Mouse (Mus musculus) lung, adult 2 months (tissue): ENCODE measurements at regions not wholly inside any gene's neighbourhood (a gene's known extent, or its start where the extent isn't known, plus 50 kb on each side); places are given as distances from the start of the nearest gene placed in this dataset.

ENCODE experiments used
- DNase-seq: peaks from one replicate; pipeline ENCODE4 v3.0.0; 2022
- H3K4me1 ChIP-seq: fragments of 200-500 bp; 2 replicates; pipeline ENCODE4 v1.6.1; 2011; ENCODE audit warnings: low read length; ENCODE audit not compliant: control insufficient read depth, insufficient read depth
- H3K4me3 ChIP-seq: fragments of 200-500 bp; replicated peaks from 2 replicates; pipeline ENCODE3; 2011; ENCODE audit warnings: low read depth, mild to moderate bottlenecking, control low read depth, low read length; ENCODE audit errors: extremely low read depth
- CTCF ChIP-seq: fragments of 200-500 bp; IDR thresholded peaks from 2 replicates; pipeline ENCODE4 v1.5.1; 2011; ENCODE audit warnings: mild to moderate bottlenecking, low read length, control low read depth; ENCODE audit not compliant: insufficient read depth
- POLR2A ChIP-seq: fragments of 200-500 bp; IDR thresholded peaks from 2 replicates; pipeline ENCODE4 v1.6.1; 2011; ENCODE audit warnings: low read depth, mild to moderate bottlenecking, control low read depth, low read length, borderline replicate concordance; ENCODE audit errors: extremely low read depth
- WGBS: fragments of 180-500 bp; shearing (Covaris S2); methylation state at CpG from one replicate; pipeline ENCODE4 v1.1.7; 2018; 5-methylcytosine and 5-hydroxymethylcytosine counted together

DNA sequence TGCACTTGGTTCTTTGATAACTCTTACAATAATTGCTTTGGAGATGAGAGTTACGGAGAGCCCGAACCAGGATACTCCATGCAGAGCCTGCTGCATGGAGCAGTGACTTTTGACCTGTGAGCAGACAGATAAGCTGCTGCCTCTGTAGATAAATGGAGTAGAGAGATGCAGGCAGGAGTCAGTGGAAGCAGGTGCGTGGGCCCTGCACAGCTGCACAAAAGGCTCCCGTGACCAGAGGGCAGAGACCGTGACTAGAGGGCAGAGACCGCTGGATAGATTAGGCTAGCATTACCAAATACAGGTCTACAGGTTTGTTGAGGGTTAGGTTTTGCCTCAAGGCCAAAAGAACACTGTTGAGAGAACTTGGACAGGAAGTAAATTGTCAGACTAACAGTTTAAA is 76.9 kb upstream of the Plekha5 start:
- 85% methylated on average over 6 of the region's 6 CpGs for WGBS
- no peak overlapping the region for H3K4me3 ChIP-seq
- H3K4me1 ChIP-seq = no peaks in the 10 kb centered on the region
- DNase-seq = no peak
- TF ChIP-seq POLR2A (no peak), CTCF (no peak)

DNA sequence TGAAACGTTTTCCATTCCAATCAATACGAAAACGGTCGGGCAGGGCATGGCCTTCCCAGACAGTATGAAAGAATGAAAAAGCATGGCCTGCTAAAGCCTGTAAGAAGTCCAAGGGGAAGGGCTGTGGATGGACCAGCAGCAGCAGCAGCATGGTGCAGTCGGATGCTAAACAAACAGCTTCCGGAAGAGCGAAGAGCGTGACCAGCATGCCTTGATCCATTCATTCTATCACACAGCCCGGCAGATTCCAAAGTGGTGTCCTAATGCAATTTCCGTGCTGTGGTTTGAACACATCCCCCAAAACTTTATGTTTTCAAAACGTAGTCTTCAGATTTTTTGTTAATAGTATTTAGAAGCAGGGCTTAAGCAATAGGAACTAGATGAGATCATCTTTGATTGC is 80.2 kb upstream of the Plekha5 start:
- DNase-seq = no peak
- 79% methylated on average over 11 of the region's 11 CpGs for WGBS
- TF ChIP-seq POLR2A (no peak), CTCF (no peak)
- Histone ChIP-seq H3K4me1 (no peaks in the 10 kb centered on the region), H3K4me3 (no peak overlapping the region)

DNA sequence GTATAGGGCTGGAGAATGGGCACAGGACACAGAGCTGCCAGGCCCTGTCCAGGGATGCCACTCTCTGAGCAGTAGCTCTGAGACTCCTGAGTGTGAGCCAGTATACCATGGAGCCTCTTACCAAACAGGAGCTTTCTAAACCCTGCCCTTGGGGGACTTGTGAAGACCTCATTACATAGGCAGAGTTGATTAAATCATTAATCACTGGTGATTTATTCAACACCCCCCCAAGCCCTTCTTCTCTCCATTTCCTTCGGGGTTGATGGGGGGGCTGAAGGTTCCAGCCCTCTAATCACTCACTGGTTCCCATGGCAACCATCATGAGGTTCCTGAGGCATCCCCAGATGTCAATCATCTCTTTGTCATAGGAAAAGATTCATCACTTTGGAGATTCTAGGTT is 81.0 kb upstream of the Plekha5 start:
- TF ChIP-seq CTCF (no peak), POLR2A (no peak)
- no peak for DNase-seq
- H3K4me3 ChIP-seq = no peak overlapping the region
- H3K4me1 ChIP-seq = no peaks in the 10 kb centered on the region
- 43% methylated on average over 1 of the region's 1 CpGs for WGBS

DNA sequence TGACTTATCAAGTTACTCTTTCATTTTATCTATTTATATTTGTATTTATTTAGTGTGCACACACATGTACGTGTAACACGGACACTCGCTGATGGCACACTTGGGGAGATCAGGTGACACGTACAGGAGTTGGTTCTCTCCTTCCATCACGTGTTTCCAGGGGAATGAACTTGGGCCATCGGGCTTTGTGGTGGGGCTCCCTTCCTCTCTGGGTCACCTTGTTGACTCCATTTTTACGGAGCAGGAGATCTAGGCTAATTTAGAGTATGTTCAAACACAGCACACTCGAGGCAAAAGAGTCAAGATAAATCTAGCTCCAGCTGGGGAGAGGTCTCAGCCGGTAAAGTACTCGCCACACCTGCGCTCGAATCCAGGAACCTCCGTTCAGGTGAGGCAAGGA is 84.1 kb upstream of the Plekha5 start:
- Histone ChIP-seq H3K4me3 (no peak overlapping the region), H3K4me1 (no peaks in the 10 kb centered on the region; the same call in 1 of the 2 replicates)
- no peak for DNase-seq
- TF ChIP-seq CTCF = no peak
- TF ChIP-seq POLR2A = no peak
- 72% methylated on average over 13 of the region's 13 CpGs for WGBS

DNA sequence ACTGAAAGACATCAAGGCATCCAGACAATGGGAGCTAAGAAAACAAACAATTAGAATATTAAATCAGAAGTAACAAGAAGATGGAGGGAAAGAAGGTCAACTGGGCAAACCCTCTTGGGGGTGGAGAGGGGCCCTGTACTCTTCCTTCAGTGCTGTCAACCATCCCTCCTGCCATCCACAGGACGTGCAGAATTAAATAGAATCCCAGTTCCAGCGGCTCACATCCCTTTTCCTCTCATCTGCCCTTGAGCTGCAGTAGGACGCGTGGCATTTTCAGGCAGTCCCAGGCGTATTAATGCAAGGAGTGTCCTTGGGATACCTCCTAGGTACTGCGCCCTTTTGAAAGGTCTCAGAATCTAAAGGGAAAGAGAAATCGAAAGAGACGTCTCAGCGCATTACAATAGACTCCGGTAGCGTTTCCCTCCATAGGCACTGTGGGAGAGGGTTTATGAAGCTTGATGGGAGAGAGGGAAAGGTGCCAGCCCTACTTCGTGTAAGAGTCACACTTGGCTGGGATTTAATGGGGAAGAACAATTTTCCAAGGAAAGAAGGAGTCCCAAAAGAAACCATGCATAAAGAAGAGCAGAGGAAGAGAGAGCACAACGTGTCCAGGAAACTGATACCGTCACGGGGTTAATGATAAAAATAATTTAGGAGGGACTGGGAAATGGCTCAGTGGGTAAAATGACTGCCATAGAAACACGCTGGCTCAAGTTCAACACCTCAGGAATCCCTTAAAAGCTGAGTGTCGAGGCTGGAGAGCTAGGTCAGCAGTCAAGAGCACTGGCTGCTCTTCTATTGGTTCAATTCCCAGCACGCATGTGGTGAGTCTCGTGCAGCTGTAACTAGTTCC is 85.7 kb upstream of the Plekha5 start:
- 39% methylated on average over 19 of the region's 19 CpGs for WGBS
- DNase-seq = no peak
- no peaks in the 10 kb centered on the region; the same call in 1 of the 2 replicates for H3K4me1 ChIP-seq
- TF ChIP-seq CTCF = no peak
- no peak for TF ChIP-seq POLR2A
- peak overlapping the region; percentile 53 for H3K4me3 ChIP-seq

DNA sequence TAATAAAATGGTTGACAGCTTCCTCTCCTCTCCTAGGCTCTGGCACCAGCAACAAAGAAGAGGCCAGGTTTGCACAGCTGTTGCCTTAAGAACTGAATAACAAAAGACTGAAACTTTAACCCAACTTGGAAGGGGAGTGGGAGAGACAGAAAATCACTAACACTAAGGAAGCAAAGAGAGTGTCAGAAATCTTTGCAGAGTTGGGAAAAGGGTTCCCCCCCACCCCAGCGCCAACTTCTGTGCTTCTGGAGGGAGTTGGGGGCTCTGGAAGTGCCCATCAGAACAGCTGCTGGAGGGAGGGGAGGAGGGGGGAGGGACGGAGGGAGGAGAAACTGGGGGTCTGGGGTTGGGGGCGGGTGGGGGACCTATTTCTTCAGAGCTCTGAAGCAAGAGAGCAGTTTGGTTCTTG is 86.8 kb upstream of the Plekha5 start:
- H3K4me1 ChIP-seq = no peaks in the 10 kb centered on the region; the same call in 1 of the 2 replicates
- no peak for DNase-seq
- H3K4me3 ChIP-seq = no peak overlapping the region
- TF ChIP-seq POLR2A (no peak), CTCF (no peak)
- WGBS = 31% methylated on average over 3 of the region's 3 CpGs

DNA sequence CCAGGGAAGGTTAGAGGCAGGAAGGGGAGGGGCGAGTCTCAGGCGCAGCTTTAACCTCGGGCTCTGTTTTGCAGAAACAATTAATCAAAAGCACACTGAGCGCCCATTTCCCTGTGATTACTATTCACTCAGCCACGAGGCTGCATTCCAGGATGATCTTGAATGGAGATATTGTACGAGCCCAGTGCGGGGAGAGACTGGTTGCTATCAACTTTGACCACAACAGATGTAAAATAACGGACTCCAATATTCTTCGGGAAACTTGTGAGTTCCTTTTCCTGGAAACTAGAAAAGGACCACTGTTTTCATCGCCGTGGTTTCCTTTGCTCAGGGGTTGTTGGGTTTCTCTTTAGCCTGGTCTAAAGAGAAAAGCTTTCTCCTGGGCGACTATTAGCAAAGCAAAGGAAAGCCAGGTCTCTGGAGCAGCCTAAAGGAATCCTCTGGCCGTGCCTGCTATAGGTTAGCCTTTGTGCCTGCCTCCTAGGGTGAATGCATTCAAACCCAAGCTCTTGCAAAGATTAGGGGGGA is 87.4 kb upstream of the Plekha5 start:
- Histone ChIP-seq H3K4me1 (no peaks in the 10 kb centered on the region; the same call in 1 of the 2 replicates), H3K4me3 (no peak overlapping the region)
- 4% methylated on average over 13 of the region's 13 CpGs for WGBS
- TF ChIP-seq CTCF (no peak), POLR2A (no peak)
- DNase-seq = no peak

DNA sequence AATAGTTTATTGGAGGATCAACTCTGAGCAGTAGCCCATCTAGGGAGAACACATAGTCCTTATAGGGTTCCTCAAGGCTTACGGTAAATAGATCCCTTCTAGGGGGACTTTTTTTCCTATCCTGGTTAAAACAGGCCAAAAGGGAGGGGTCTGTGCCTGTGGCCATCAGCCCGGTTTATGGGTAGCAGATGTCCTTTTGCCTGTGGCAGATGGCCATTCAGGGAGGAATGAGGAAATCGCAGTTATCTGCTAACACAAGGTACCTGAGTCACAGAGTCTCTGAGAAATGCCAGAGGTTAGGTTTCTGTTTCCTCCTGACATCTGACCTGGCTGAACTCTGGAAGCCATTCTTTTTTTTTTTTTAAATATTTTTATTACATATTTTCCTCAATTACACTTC is 90.5 kb upstream of the Plekha5 start:
- TF ChIP-seq CTCF = no peak
- no peak for TF ChIP-seq POLR2A
- Histone ChIP-seq H3K4me3 (no peak overlapping the region), H3K4me1 (no peaks in the 10 kb centered on the region; the same call in 1 of the 2 replicates)
- 80% methylated on average over 3 of the region's 3 CpGs for WGBS
- no peak for DNase-seq

DNA sequence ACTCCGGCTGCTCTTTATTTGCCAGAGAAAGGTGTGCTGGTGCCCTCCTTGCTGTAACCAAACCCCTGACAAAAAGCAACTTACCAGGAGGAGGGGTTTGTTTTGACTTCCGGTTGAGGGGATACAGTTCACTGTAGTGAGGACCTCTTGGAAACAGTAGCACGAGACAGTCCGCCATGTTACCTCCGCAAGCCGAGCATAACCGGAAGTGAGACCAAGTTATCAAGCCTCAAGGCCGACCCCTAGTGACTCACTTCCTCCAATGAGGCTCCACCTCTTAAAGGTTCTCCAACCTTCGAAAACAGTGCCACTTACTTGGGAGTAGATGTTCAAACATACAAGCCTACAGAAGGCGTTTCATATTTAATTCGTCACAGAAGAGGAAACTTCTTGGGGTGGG is 115.2 kb upstream of the Plekha5 start:
- Histone ChIP-seq H3K4me3 (no peak overlapping the region), H3K4me1 (no peaks in the 10 kb centered on the region; the same call in 1 of the 2 replicates)
- no peak for DNase-seq
- 89% methylated on average over 11 of the region's 11 CpGs for WGBS
- no peak for TF ChIP-seq CTCF
- no peak for TF ChIP-seq POLR2A
